Mouse (Mus musculus) ovary, postnatal 36 days (tissue): Measurements from ENCODE around the gene Acss1.

Source experiments
- DNase-seq: peaks from one replicate; pipeline ENCODE4 v3.0.0; 2022; ENCODE audit warnings: low spot score, mixed read lengths

Acss1 gene

DNA sequence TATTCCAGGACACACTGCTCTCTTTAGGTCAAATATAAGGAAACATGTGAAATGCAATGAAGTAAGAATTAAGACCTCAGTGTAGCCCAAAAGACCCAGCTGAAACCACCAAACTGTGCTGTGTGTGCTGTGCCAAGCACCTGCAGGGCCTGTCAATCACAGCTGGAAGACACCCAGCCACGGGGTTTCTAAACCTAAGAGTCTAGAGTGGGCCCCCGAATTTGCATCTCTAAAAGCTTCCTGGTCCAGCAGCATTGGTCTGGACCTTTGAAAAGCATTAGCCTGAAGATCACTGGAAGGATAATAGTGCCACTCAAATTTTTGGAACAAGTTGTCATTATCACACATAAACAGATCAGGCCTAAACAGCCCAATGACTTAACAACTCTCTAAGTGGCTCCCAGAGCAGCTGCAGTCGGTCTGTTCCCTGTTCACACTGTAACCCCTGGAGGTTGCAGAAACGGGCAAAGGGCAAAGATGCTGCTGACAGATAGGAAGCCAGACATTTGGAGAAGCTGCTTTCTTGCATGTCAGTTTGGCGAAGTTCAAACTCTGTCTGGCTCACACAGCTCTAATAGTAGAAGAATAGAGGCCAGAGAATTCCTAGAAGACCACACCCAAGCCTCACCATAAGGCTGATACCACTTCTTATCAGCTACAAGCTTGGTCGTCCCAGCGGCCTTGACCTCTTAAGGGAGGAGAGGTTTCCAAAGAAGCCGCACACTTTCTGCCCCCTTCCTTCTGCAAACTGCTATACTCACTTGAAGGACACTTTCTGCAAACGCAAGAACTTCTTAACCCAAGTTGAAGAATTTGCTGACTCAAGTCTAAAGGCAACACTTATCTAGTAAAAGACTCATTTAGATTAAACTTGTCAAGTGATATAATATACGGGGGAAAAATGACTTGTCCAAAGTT, 2.5 kb downstream of the Acss1 start:
- no peak for DNase-seq

DNA sequence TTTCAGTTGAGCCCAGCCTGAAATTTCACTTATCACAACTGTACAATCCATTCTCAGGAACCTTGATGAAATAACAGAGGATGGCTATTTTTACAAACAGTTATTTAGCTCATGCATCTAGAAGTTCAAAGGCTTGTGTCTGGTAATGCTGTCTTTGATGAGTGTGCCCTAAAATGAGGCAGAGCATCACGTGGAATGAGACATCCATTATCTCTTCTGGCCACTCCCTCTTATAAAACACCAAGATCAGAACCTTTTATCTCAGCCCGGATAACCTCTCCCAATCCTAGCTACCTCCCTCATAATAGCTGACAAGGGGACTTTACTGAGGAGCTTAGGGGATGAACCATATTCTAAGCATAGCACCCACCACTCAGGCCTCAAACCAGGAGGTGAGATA, 3.3 kb downstream of the Acss1 start:
- DNase-seq: no peak

DNA sequence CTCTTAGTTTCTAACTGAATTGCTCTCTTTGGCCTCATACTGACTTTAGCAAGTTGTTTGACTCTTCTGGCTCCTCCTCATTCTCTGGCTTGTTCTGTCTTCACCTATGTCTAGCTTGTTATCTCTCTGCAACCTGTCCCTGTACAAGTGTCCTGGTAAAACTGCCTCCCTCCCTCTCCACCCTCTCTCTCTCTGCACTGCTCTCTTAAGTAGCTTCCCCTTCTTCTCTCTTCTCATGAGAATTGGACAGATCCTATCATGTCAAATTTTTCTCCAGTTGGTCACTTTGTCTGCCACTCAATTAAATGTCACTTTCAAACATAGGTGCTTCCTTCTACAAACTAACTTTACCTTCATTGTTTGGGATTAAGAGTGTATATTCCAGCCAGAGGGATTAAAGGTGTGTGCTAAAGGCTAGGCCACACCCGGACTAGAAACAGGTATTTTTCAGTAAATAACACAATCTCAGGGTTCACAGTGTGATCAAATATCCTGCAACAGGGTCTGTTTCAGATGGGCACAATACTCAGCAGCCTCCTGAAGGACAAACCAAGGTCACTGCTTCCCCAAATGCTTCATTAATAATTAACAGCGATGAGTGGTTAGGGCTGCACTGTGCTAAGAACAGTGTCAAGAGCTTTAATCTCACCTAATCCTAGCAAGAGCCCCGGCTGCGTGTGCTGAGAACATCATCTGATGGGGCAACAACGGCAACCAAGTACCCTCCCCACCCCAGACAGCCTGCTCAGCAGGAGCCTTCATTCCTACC, 4.0 kb downstream of the Acss1 start:
- DNase-seq: no peak

DNA sequence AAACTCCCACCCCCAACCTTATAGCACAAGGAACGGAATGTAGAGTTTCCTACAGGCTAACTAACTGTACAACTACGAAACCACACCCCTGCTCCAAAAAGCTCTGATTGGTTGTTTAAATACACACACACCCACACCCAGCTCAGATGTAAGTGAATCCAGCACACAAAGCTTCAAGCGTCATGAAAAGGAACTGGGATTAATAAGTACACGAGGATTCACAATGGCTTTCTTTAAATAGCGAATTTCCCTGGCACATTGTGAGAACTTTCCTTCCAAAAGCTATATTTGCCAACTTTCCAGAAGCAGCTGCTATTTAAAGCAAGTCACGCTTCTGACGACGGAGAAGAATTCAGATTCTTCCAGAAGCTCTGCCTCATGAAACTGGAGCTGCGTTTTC, 5.0 kb downstream of the Acss1 start:
- no peak for DNase-seq

GRCm38 (mm10) chr2:150662007-150662406, 6.3 kb downstream of the Acss1 start:
- no peak for DNase-seq

DNA sequence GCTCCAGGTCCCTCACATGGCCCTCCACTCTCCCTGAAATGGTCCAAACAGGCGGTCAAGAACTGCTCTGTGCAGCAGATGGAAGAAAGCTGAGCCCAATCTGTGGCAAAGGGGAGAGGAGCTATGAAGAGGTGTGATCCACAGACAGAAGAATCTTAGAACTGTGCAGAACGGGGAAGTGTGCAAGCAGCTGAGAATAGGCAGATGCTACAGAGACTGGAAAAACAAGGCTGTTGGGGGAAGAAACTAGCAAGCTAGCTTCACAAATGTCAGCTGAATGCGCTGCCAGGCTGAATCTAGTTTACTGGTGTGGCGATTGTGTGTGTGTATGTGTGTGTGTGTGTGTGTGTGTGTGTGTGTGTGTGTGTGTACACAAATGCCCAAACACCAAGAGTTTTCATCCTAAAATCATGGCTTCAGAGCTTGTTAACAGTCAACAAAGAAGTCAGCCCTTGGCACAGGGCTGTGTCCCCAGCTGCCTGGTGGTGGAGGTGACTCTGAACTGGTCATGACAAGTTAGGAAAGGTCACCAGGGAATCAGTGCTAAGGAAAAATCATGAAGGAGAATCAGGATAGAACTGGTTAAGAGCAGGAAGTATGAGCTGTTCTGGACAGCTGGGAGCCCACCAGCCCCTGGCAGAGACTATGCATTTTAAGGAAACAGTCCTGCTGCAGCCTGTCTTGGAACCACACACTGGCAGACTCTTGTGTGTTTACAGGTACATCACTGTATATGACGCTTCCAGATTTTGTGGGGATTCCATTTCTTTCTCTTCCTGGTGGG, 7.4 kb downstream of the Acss1 start:
- no peak for DNase-seq

DNA sequence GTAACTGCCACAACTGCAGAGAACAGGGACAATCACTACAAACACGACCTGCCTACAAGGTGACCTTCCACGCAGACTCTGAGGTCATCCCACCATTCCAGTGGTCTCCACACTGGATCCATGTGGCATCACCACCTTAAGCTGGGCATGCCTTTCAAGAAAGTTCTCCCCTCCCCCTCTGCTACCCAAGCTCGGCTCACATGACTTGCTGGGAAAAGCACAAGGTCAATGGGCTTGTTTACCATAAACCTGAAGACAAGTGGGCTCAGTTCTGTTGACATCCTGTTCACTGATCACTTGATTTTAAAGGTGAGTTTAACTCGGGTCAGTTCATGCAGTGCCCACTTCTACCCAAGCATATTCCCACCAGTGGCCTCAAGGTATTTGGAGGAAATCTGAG, 8.3 kb downstream of the Acss1 start:
- DNase-seq: no peak

- DNase-seq: no peak
Measured at GRCm38 (mm10) chr2:150656975-150657768, 11.1 kb downstream of the Acss1 start.

DNA sequence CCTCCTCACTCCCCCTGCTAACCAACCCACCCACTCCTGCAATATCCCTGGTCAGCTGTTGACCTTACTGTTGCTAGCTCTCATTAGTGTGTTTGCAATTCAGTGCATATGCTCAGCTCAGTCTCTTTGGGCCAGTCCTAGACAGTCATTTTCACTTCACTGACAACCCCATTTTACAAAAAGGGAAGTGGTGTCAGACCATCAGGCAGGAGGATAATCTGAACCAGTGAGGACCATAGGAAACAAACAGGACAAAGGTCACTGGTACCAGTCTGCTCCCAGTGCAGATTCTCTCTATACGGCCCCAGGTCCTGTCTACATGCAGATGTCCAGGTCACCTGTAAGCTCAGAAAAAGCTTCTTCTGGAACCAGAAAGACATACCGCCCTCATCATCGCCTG, 12.2 kb downstream of the Acss1 start:
- no peak for DNase-seq

- no peak for DNase-seq
Measured at GRCm38 (mm10) chr2:150655290-150655689, 13.0 kb downstream of the Acss1 start.

DNA sequence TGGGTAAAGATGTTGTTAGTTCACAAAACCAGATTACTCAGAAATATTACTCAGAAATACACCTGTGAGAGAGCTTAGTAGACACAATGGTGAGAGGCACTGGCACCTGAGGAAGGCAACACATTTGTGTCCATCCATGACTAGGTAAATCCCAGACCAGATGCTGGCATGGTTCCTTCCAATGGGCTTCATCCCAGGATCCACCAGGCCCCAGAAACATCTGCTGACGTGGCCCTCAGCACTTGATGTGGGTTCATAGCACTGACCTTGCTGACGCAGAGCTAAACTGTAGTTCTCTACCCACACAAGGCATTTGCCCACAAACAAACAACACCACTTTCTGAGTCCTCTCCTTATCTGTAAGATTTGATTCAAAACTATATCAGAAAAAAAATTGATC, 13.5 kb downstream of the Acss1 start:
- DNase-seq: no peak

DNA sequence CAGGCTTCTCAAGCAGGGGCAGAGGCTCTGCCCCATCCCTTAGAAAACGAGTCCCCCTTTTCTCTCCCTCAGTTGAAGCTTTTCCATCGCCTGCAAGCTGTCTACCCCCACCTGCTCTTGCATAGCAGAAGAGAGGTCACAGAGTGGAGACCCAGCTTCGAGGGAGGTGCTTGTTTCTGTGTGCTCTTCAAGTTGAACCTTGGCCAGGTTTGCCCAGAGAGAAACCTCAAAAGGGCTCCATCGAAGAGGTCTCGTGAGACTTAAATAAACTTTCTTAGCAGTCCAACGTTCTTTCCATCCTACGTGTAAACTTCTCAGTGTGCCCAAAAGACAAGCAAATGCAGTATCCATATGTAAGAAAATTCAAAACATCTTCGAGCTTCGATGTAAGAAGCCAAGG, 16.9 kb downstream of the Acss1 start:
- no peak for DNase-seq

DNA sequence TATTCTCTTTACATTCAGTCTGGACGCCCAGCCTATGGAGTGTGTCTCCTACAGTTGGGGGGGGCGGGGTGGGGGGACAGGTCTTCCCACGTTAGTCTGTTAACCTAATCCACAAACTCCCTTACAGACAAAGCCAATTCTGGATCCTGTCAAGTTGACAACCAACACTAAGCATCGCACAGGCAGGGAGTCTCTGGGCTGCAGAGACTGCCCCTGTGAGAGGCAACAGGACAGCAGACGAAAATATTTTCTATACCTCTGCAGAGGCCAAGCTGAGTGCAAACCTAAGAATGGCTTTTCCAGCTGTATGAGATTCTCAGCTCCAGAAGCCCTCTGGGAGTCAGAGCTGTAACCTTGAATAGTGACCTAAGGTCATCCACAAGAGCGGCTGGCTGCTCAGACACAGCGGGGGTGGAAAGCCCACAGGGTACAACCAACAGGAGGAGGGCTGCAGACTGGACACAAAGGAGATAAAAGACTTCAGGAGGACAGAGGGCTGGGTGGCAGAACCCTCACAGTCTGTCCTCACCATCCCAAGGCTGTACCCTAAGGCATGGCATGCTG, 17.7 kb downstream of the Acss1 start:
- no peak for DNase-seq

DNA sequence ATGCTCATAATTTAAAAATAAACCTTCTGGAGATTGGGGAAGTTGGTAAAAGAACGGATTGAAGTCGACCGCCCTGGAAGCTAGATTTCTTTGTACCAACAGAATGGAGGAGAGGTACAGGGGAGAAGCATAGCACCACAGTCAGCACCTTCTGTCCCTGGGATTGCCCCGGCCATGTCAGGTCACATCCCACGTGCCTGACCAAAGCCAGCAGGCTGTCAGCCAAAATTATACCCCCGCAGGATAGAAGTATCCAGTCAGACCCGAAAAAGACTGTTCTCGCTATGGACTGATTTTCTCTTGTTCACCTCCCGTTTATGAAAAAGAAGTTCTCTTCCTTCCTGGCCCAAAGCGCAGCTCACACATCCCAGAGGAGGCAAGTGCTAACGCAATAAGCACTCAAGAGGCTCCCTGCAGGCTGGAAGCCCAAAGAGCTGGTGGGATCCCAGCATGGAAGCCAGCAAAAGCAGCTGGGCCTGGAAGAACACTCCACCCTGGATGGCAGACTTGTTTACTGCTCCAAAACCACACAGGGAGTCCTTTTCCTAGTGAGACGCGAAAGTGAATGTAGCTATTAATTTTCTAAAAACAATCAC, 19.9 kb downstream of the Acss1 start:
- DNase-seq: no peak

DNA sequence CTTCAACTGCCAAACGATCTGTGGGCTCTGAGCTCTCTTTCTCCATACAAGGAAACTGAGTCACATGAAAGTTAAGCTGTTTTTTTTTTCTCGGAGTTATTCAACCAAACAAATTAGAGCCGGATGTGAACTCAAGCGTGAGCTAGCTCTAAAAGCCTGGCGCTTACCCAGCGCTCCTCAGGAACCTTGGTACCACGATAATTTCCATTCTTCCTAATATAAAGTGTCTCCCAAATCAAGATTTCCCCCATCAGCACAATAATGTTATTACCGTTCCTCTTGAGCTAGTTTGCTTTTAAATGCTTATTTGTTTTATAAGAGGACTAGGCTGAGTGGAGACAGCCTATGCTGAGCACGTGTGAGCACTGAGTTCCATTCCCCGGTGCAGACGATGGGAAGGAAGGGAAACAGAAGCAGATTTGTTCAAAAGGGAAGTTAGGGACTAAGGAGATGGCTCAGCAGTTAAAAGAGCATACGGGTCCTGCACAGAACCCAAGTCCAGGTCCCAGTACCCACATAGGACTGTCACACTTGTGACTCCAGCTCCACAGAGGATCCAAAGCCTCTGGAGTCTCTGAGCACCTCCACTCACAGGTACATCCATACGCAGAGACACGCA, 20.5 kb downstream of the Acss1 start:
- no peak for DNase-seq

DNA sequence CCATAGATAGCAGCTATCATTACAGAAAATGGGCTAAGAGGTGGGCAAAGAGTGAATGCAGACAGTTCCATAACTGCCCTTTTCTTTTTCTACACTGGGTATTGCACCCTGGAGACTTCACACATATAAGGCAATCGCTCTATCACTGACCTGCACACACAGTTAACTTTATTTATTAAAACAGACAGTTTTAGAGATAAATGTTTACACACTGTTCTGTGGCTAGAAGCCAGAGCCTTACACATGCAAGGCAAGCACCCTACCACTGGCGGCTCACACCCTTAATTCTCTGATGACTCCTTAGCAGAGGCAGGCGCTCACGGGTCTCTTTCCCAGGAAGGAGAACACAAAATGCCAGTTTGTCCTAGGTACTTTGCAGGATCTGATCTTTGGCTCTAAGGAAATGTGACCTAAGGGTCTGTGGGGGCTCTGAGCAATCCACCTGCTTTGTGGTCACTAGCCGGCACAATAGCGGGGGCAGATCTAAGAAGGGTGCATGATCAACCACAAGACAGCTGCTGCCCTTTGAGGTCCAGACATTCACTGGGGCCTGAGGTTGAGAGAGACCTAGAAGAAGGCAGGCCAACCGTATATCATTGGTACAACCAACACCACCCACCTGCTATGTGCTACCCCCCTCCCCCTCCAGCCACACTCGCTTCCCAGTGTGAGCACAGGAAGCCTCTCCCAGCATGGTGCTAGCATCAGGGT, 21.7 kb downstream of the Acss1 start:
- no peak for DNase-seq

- DNase-seq: no peak
Measured at GRCm38 (mm10) chr2:150645225-150645624, 23.1 kb downstream of the Acss1 start.

DNA sequence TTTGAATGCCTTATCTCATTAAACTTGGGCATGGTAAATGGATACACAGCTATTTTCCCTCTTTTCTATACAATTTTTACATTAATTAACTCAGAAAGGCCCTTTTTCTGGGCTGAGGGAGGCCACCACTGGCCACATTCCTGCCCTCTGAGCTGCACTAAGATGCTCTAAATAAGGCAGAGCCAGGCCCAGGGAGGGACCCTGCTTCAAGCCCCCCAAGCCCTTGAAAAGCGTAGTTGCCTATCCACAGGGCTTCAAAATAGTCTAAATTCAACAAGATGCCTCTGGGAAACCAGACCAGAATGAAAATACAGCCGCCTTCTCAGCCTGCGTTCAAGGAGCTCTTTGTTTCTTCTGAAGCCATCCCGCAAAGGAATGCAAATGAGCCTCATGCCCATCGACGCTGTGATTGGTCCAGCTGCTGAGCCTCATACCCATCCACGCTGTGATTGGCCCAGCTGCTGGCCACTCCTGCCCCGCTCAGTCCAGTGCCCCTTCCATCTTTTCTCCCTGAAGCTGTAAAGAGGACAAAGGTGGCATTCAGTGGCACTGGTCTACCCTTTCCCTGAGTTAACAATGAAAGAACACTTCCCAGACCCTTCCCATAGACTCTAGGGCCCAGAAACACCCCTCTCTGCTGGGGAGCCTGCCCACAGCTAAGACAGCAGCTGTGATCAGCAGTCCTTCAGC, 24.4 kb downstream of the Acss1 start:
- DNase-seq: no peak

DNA sequence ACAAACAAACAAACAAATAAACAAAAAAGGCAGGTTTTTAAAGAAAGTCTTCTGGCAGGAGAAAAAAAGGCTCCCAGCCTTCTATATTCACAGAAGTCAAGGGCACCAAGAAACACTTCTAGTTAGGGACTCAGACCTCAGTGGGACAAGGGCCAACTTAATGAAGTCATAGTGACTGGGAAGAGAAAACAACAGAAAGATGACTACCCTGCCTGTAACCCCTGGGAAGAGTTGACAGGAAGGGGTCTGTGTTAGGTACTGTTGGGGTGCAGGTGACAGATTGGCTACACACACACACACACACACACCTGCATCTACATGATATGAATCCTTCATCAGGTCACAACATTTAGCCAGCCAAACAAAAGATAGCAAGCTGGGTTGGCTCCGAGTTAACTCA, 25.1 kb downstream of the Acss1 start:
- no peak for DNase-seq
